Mouse (Mus musculus) neural tube, embryonic 13.5 days (tissue): ENCODE measurements around the gene Mast4. TPM values are rescaled to one million over a fixed set of nuclear protein-coding genes. Genes with fewer than 3 reads are reported as not detected.

ENCODE experiments used
- ATAC-seq: fragments of 200-750 bp; cut with Nextera tagmentation; 2 replicates; pipeline ENCODE4 v1.8.0; 2017; ENCODE audit warnings: low read depth, mild to moderate bottlenecking, moderate TSS enrichment, moderate library complexity
- H3K27ac ChIP-seq: fragments of 300-500 bp; sonication (generic); replicated peaks from 2 replicates; pipeline ENCODE4 v1.5.1; 2015; ENCODE audit warnings: moderate library complexity, mild to moderate bottlenecking, inconsistent platforms
- H3K27me3 ChIP-seq: fragments of 300-500 bp; sonication (generic); 2 replicates; pipeline ENCODE4 v1.6.1; 2015; ENCODE audit warnings: mild to moderate bottlenecking, inconsistent platforms
- H3K36me3 ChIP-seq: fragments of 300-500 bp; sonication (generic); 2 replicates; pipeline ENCODE4 v1.6.1; 2015; ENCODE audit warnings: mild to moderate bottlenecking, inconsistent platforms
- H3K4me1 ChIP-seq: fragments of 300-500 bp; sonication (generic); replicated peaks from 2 replicates; pipeline ENCODE4 v1.6.1; 2015; ENCODE audit warnings: inconsistent platforms
- H3K4me2 ChIP-seq: fragments of 300-500 bp; sonication (generic); 2 replicates; pipeline ENCODE4 v1.6.1; 2015; ENCODE audit warnings: inconsistent platforms, mild to moderate bottlenecking, moderate library complexity
- H3K4me3 ChIP-seq: fragments of 300-500 bp; sonication (generic); 2 replicates; pipeline ENCODE4 v1.5.1; 2015; ENCODE audit warnings: mild to moderate bottlenecking, inconsistent platforms
- H3K9ac ChIP-seq: fragments of 300-500 bp; sonication (generic); 2 replicates; pipeline ENCODE4 v1.6.1; 2015; ENCODE audit warnings: moderate library complexity, mild to moderate bottlenecking, inconsistent platforms
- H3K9me3 ChIP-seq: fragments of 300-500 bp; sonication (generic); 2 replicates; pipeline ENCODE4 v1.6.1; 2016; ENCODE audit warnings: inconsistent platforms
- WGBS: fragments of 180-500 bp; shearing (Covaris S2); methylation state at CpG from one replicate; pipeline ENCODE4 v1.1.7; 2015; 5-methylcytosine and 5-hydroxymethylcytosine counted together
- polyA plus RNA-seq: library from polyadenylated mRNA; unstranded; fragments of >200 nt; fragmentation: Nextera tagmentation; extraction: Ambion mirVana; gene quantifications from 2 replicates; pipeline ENCODE4 v1.2.1, GENCODE M21; 2015

Mast4 gene
- polyA plus RNA-seq, 1 experiment from 2014 or later = 19.5 TPM

- WGBS = 72% methylated on average over 2 of the region's 2 CpGs
Observed at GRCm38 (mm10) chr13:102947546-102947945, 386.8 kb downstream of the Mast4 start.

GRCm38 (mm10) chr13:102946024-102946821 is 388.1 kb downstream of the Mast4 start:
- Histone ChIP-seq H3K4me3 (no peak overlapping the region), H3K36me3 (no peaks in the 10 kb centered on the region), H3K9me3 (no peaks in the 10 kb centered on the region), H3K4me2 (no peak overlapping the region), H3K4me1 (peaks cover 15% of the 10 kb centered on the region; the same call in 1 of the 2 replicates), H3K9ac (no peak overlapping the region), H3K27me3 (no peaks in the 10 kb centered on the region), H3K27ac (no peak overlapping the region)
- ATAC-seq = peak; percentile 64; the same call in 1 of the 2 replicates
- WGBS = 36% methylated on average over 13 of the region's 13 CpGs

More at GRCm38 (mm10) chr13:102947546-102947945, 386.8 kb downstream of the Mast4 start:
- no peak overlapping the region for H3K9ac ChIP-seq
- no peak overlapping the region for H3K4me3 ChIP-seq
- H3K9me3 ChIP-seq = no peaks in the 10 kb centered on the region
- peaks cover 15% of the 10 kb centered on the region; the same call in 1 of the 2 replicates for H3K4me1 ChIP-seq
- ATAC-seq = no peak
- no peaks in the 10 kb centered on the region for H3K36me3 ChIP-seq
- no peak overlapping the region for H3K4me2 ChIP-seq
- H3K27me3 ChIP-seq = no peaks in the 10 kb centered on the region
- H3K27ac ChIP-seq = no peak overlapping the region

GRCm38 (mm10) chr13:102945450-102945849 is 388.8 kb downstream of the Mast4 start:
- no peak for ATAC-seq
- Histone ChIP-seq H3K36me3 (no peaks in the 10 kb centered on the region), H3K9me3 (no peaks in the 10 kb centered on the region), H3K27ac (no peak overlapping the region), H3K9ac (no peak overlapping the region), H3K4me1 (peaks cover 15% of the 10 kb centered on the region; the same call in 1 of the 2 replicates), H3K4me3 (no peak overlapping the region), H3K27me3 (no peaks in the 10 kb centered on the region), H3K4me2 (no peak overlapping the region)
- 87% methylated on average over 7 of the region's 7 CpGs for WGBS

GRCm38 (mm10) chr13:102944516-102944915 is 389.8 kb downstream of the Mast4 start:
- 74% methylated on average over 4 of the region's 4 CpGs for WGBS
- peaks cover 11% of the 10 kb centered on the region; the same call in 1 of the 2 replicates for H3K4me1 ChIP-seq

GRCm38 (mm10) chr13:102942557-102942956 is 391.7 kb downstream of the Mast4 start:
- Histone ChIP-seq H3K9ac (no peak overlapping the region), H3K4me2 (no peak overlapping the region)
- WGBS = 83% methylated on average over 2 of the region's 2 CpGs

More at GRCm38 (mm10) chr13:102944516-102944915, 389.8 kb downstream of the Mast4 start:
- no peak overlapping the region for H3K9ac ChIP-seq
- no peak overlapping the region for H3K4me2 ChIP-seq
- H3K36me3 ChIP-seq = no peaks in the 10 kb centered on the region
- ATAC-seq = no peak
- no peak overlapping the region for H3K4me3 ChIP-seq
- H3K9me3 ChIP-seq = no peaks in the 10 kb centered on the region
- no peak overlapping the region for H3K27ac ChIP-seq
- H3K27me3 ChIP-seq = no peaks in the 10 kb centered on the region

GRCm38 (mm10) chr13:102940476-102940875 is 393.8 kb downstream of the Mast4 start:
- Histone ChIP-seq H3K27me3 (no peaks in the 10 kb centered on the region), H3K9me3 (no peaks in the 10 kb centered on the region), H3K36me3 (no peaks in the 10 kb centered on the region), H3K4me1 (no peaks in the 10 kb centered on the region), H3K27ac (no peak overlapping the region), H3K4me2 (no peak overlapping the region), H3K9ac (no peak overlapping the region), H3K4me3 (no peak overlapping the region)
- ATAC-seq = no peak
- 87% methylated on average over 6 of the region's 6 CpGs for WGBS

More at GRCm38 (mm10) chr13:102942557-102942956, 391.7 kb downstream of the Mast4 start:
- Histone ChIP-seq H3K27ac (no peak overlapping the region), H3K27me3 (no peaks in the 10 kb centered on the region), H3K4me1 (peaks cover 11% of the 10 kb centered on the region; the same call in 1 of the 2 replicates), H3K4me3 (no peak overlapping the region), H3K9me3 (no peaks in the 10 kb centered on the region), H3K36me3 (no peaks in the 10 kb centered on the region)
- ATAC-seq = no peak

GRCm38 (mm10) chr13:102936233-102936632 is 398.1 kb downstream of the Mast4 start:
- Histone ChIP-seq H3K4me1 (no peaks in the 10 kb centered on the region), H3K9me3 (no peaks in the 10 kb centered on the region), H3K4me3 (no peak overlapping the region), H3K27ac (no peak overlapping the region), H3K9ac (no peak overlapping the region), H3K27me3 (no peaks in the 10 kb centered on the region), H3K4me2 (no peak overlapping the region), H3K36me3 (no peaks in the 10 kb centered on the region)
- 95% methylated on average over 2 of the region's 2 CpGs for WGBS
- no peak for ATAC-seq

- no peaks in the 10 kb centered on the region for H3K27me3 ChIP-seq
- H3K27ac ChIP-seq = no peak overlapping the region
- H3K9ac ChIP-seq = no peak overlapping the region
- no peaks in the 10 kb centered on the region for H3K9me3 ChIP-seq
- H3K4me1 ChIP-seq = no peaks in the 10 kb centered on the region
- no peak overlapping the region for H3K4me3 ChIP-seq
- no peak for ATAC-seq
- no peaks in the 10 kb centered on the region for H3K36me3 ChIP-seq
- no peak overlapping the region for H3K4me2 ChIP-seq
- WGBS = 90% methylated on average over 3 of the region's 3 CpGs
Observed at GRCm38 (mm10) chr13:102935788-102936187, 398.5 kb downstream of the Mast4 start.

- Histone ChIP-seq H3K27me3 (no peaks in the 10 kb centered on the region), H3K9me3 (no peaks in the 10 kb centered on the region), H3K4me2 (no peak overlapping the region), H3K27ac (no peak overlapping the region), H3K4me1 (no peaks in the 10 kb centered on the region), H3K36me3 (no peaks in the 10 kb centered on the region), H3K4me3 (no peak overlapping the region), H3K9ac (no peak overlapping the region)
- 91% methylated on average over 5 of the region's 5 CpGs for WGBS
- ATAC-seq = no peak
Observed at GRCm38 (mm10) chr13:102933702-102934101, 400.6 kb downstream of the Mast4 start.

GRCm38 (mm10) chr13:102932434-102932833 is 401.9 kb downstream of the Mast4 start:
- Histone ChIP-seq H3K27me3 (no peaks in the 10 kb centered on the region), H3K4me1 (0 out of 2 replicates have a peak, but pooled peaks cover under 1% of the 10 kb centered on the region), H3K9me3 (no peaks in the 10 kb centered on the region), H3K4me3 (no peak overlapping the region), H3K4me2 (no peak overlapping the region), H3K27ac (no peak overlapping the region), H3K36me3 (no peaks in the 10 kb centered on the region), H3K9ac (no peak overlapping the region)
- WGBS = 65% methylated on average over 9 of the region's 9 CpGs
- no peak for ATAC-seq

GRCm38 (mm10) chr13:102931951-102932350 is 402.3 kb downstream of the Mast4 start:
- no peak for ATAC-seq
- H3K4me1 ChIP-seq = 0 out of 2 replicates have a peak, but pooled peaks cover 5% of the 10 kb centered on the region
- H3K27me3 ChIP-seq = no peaks in the 10 kb centered on the region
- no peak overlapping the region for H3K4me2 ChIP-seq
- H3K9ac ChIP-seq = no peak overlapping the region
- H3K27ac ChIP-seq = no peak overlapping the region
- H3K9me3 ChIP-seq = no peaks in the 10 kb centered on the region
- H3K4me3 ChIP-seq = no peak overlapping the region
- WGBS = 80% methylated on average over 1 of the region's 1 CpGs
- no peaks in the 10 kb centered on the region for H3K36me3 ChIP-seq

- no peak for ATAC-seq
- WGBS = 83% methylated on average over 7 of the region's 7 CpGs
- Histone ChIP-seq H3K9ac (no peak overlapping the region), H3K4me2 (no peak overlapping the region), H3K4me1 (0 out of 2 replicates have a peak, but pooled peaks cover 5% of the 10 kb centered on the region), H3K9me3 (no peaks in the 10 kb centered on the region), H3K36me3 (no peaks in the 10 kb centered on the region), H3K4me3 (no peak overlapping the region), H3K27ac (no peak overlapping the region), H3K27me3 (no peaks in the 10 kb centered on the region)
Observed at GRCm38 (mm10) chr13:102925844-102926598, 408.3 kb downstream of the Mast4 start.
